Mouse (Mus musculus): Measurements from ENCODE around the gene Lemd2. TPM values are rescaled to one million over a fixed set of nuclear protein-coding genes. Genes with fewer than 3 reads are reported as not detected.

Lemd2 gene
- 45.5 TPM in 2 replicates for total RNA-seq (2014; fragmentation: Nextera tagmentation)
- 23.9 and 29.9 TPM in 2 replicates for total RNA-seq (2017)
- 98.3 and 100 TPM in 2 replicates for polyA plus RNA-seq (2012)

GRCm38 (mm10) chr17:27204075-27204909 is at the start of gene Lemd2:
Gene Lemd2 (minus strand): TSS chr17:27204469.
- TF ChIP-seq GATA1 (IDR thresholded peaks at IDR 0.05; ENCODE audit: borderline replicate concordance, low read length) (no peak), CTCF (IDR thresholded peaks at IDR 0.05; ENCODE audit: low read depth, low read length) (no peak), POLR2AphosphoS5 (IDR thresholded peaks at IDR 0.05; ENCODE audit: insufficient replicate concordance, low read depth, low read length) (0 out of 2 replicates have a peak, but pooled peaks have one; percentile 42)
- Histone ChIP-seq H3K9me3 (replicated peaks) (no peaks in the 10 kb centered on the region), H3K4me3 (ENCODE audit: low read depth, low read length) (peak within 1 kb of the TSS; percentile 89), H3K36me3 (replicated peaks) (peaks cover 33% of the 10 kb centered on the region), H3K4me1 (ENCODE audit: insufficient read depth, low read depth, low read length) (peaks cover 38% of the 10 kb centered on the region), H3K27me3 (ENCODE audit: insufficient read depth, low read length) (peaks cover 13% of the 10 kb centered on the region)
- ATAC-seq (ENCODE audit: extremely low read depth, insufficient number of reproducible peaks, low FRiP score, poor library complexity, severe bottlenecking) = peak; percentile 84
- DNase-seq (ENCODE audit: low spot score) = peak; percentile 94

GRCm38 (mm10) chr17:27251150-27251549 is 46.9 kb upstream of the Lemd2 start:
- TF ChIP-seq CTCF (IDR thresholded peaks at IDR 0.05; ENCODE audit: low read depth, low read length) (no peak), GATA2 (IDR thresholded peaks at IDR 0.05; ENCODE audit: borderline replicate concordance, low read depth, low read length) (no peak)
- Histone ChIP-seq H3K4me3 (ENCODE audit: low read depth, low read length) (no peak overlapping the region), H3K4me1 (ENCODE audit: insufficient read depth, low read depth, low read length) (no peaks in the 10 kb centered on the region), H3K9me3 (replicated peaks) (peaks cover 80% of the 10 kb centered on the region), H3K36me3 (replicated peaks) (no peaks in the 10 kb centered on the region), H3K27me3 (ENCODE audit: insufficient read depth, low read length) (no peaks in the 10 kb centered on the region; the same call in 1 of the 2 replicates)
- DNase-seq (ENCODE audit: low spot score) (no peak), ATAC-seq (ENCODE audit: extremely low read depth, insufficient number of reproducible peaks, low FRiP score, poor library complexity, severe bottlenecking) (no peak)

GRCm38 (mm10) chr17:27250461-27250860 is 46.2 kb upstream of the Lemd2 start:
- no peak for TF ChIP-seq POLR2AphosphoS5 (IDR thresholded peaks at IDR 0.05; ENCODE audit: insufficient replicate concordance, low read depth, low read length)
- TF ChIP-seq TAL1 (conservative IDR thresholded peaks at IDR 0.05; ENCODE audit: low read depth, low read length) = no peak
- no peak for TF ChIP-seq GATA1 (IDR thresholded peaks at IDR 0.05; ENCODE audit: borderline replicate concordance, low read length)
- TF ChIP-seq GATA2 (IDR thresholded peaks at IDR 0.05; ENCODE audit: borderline replicate concordance, low read depth, low read length) = no peak
- TF ChIP-seq CTCF (IDR thresholded peaks at IDR 0.05; ENCODE audit: low read depth, low read length) = no peak
- Histone ChIP-seq H3K36me3 (replicated peaks) (no peaks in the 10 kb centered on the region), H3K27me3 (ENCODE audit: insufficient read depth, low read length) (no peaks in the 10 kb centered on the region; the same call in 1 of the 2 replicates), H3K4me1 (ENCODE audit: insufficient read depth, low read depth, low read length) (no peaks in the 10 kb centered on the region), H3K4me3 (ENCODE audit: low read depth, low read length) (no peak overlapping the region), H3K9me3 (replicated peaks) (peaks cover 81% of the 10 kb centered on the region)
- ATAC-seq (ENCODE audit: extremely low read depth, insufficient number of reproducible peaks, low FRiP score, poor library complexity, severe bottlenecking) (no peak), DNase-seq (ENCODE audit: low spot score) (no peak)

- Histone ChIP-seq H3K4me1 (ENCODE audit: insufficient read depth, low read depth, low read length) (no peaks in the 10 kb centered on the region), H3K9me3 (replicated peaks) (peaks cover 82% of the 10 kb centered on the region), H3K27me3 (ENCODE audit: insufficient read depth, low read length) (no peaks in the 10 kb centered on the region; the same call in 1 of the 2 replicates), H3K4me3 (ENCODE audit: low read depth, low read length) (no peak overlapping the region), H3K36me3 (replicated peaks) (no peaks in the 10 kb centered on the region)
- ATAC-seq (ENCODE audit: extremely low read depth, insufficient number of reproducible peaks, low FRiP score, poor library complexity, severe bottlenecking) = no peak
- DNase-seq (ENCODE audit: low spot score) = no peak
- TF ChIP-seq POLR2AphosphoS5 (IDR thresholded peaks at IDR 0.05; ENCODE audit: insufficient replicate concordance, low read depth, low read length) (0 out of 2 replicates have a peak, but pooled peaks have one; percentile 45), GATA1 (IDR thresholded peaks at IDR 0.05; ENCODE audit: borderline replicate concordance, low read length) (no peak)
Measured at GRCm38 (mm10) chr17:27249073-27249472, 44.8 kb upstream of the Lemd2 start.

- Histone ChIP-seq H3K4me3 (ENCODE audit: low read depth, low read length) (no peak overlapping the region), H3K4me1 (ENCODE audit: insufficient read depth, low read depth, low read length) (no peaks in the 10 kb centered on the region), H3K9me3 (replicated peaks) (peaks cover 85% of the 10 kb centered on the region), H3K36me3 (replicated peaks) (no peaks in the 10 kb centered on the region), H3K27me3 (ENCODE audit: insufficient read depth, low read length) (no peaks in the 10 kb centered on the region; the same call in 1 of the 2 replicates)
- ATAC-seq (ENCODE audit: extremely low read depth, insufficient number of reproducible peaks, low FRiP score, poor library complexity, severe bottlenecking) (no peak), DNase-seq (ENCODE audit: low spot score) (no peak)
- TF ChIP-seq GATA1 (IDR thresholded peaks at IDR 0.05; ENCODE audit: borderline replicate concordance, low read length) (no peak), TAL1 (conservative IDR thresholded peaks at IDR 0.05; ENCODE audit: low read depth, low read length) (no peak), GATA2 (IDR thresholded peaks at IDR 0.05; ENCODE audit: borderline replicate concordance, low read depth, low read length) (no peak), POLR2AphosphoS5 (IDR thresholded peaks at IDR 0.05; ENCODE audit: insufficient replicate concordance, low read depth, low read length) (no peak)
Measured at GRCm38 (mm10) chr17:27247680-27248386, 43.6 kb upstream of the Lemd2 start.

- ATAC-seq (ENCODE audit: extremely low read depth, insufficient number of reproducible peaks, low FRiP score, poor library complexity, severe bottlenecking) (no peak), DNase-seq (ENCODE audit: low spot score) (no peak)
- Histone ChIP-seq H3K36me3 (replicated peaks) (no peaks in the 10 kb centered on the region), H3K4me3 (ENCODE audit: low read depth, low read length) (no peak overlapping the region; the same call in 1 of the 2 replicates), H3K27me3 (ENCODE audit: insufficient read depth, low read length) (no peaks in the 10 kb centered on the region; the same call in 1 of the 2 replicates), H3K4me1 (ENCODE audit: insufficient read depth, low read depth, low read length) (no peaks in the 10 kb centered on the region), H3K9me3 (replicated peaks) (peaks cover 86% of the 10 kb centered on the region)
- no peak for TF ChIP-seq TAL1 (conservative IDR thresholded peaks at IDR 0.05; ENCODE audit: low read depth, low read length)
- no peak for TF ChIP-seq POLR2AphosphoS5 (IDR thresholded peaks at IDR 0.05; ENCODE audit: insufficient replicate concordance, low read depth, low read length)
- TF ChIP-seq GATA1 (IDR thresholded peaks at IDR 0.05; ENCODE audit: borderline replicate concordance, low read length) = no peak
- no peak for TF ChIP-seq GATA2 (IDR thresholded peaks at IDR 0.05; ENCODE audit: borderline replicate concordance, low read depth, low read length)
- TF ChIP-seq CTCF (IDR thresholded peaks at IDR 0.05; ENCODE audit: low read depth, low read length) = no peak
Measured at GRCm38 (mm10) chr17:27245851-27246381, 41.6 kb upstream of the Lemd2 start.
